Mouse (Mus musculus) ES-E14 (cell line): ENCODE measurements around the gene Drc3. TPM values are rescaled to one million over a fixed set of nuclear protein-coding genes. Genes with fewer than 3 reads are reported as not detected.

Experiments
- DNase-seq: peaks from one replicate; pipeline ENCODE4 v3.0.0-alpha.2; 2013; ENCODE audit warnings: low read depth, low spot score
- H3K27ac ChIP-seq: 2 replicates; pipeline ENCODE4 v1.5.1; 2012; ENCODE audit warnings: low read depth, mild to moderate bottlenecking, low read length, moderate library complexity, mixed read lengths; ENCODE audit not compliant: poor library complexity, insufficient read depth, severe bottlenecking
- H3K36me3 ChIP-seq: 2 replicates; pipeline ENCODE4 v1.6.1; 2012; ENCODE audit warnings: mild to moderate bottlenecking, low read length, moderate library complexity, mixed read lengths; ENCODE audit not compliant: control insufficient read depth, poor library complexity, insufficient read depth, severe bottlenecking
- H3K4me1 ChIP-seq, 2 experiments: fragments of 150-350 bp in 1 of 2; sonication (generic) in 1 of 2; 2 replicates each; pipeline ENCODE4 v1.6.1; 2012; ENCODE audit warnings: low read length in 2 of 2, mild to moderate bottlenecking in 1 of 2, mixed read lengths in 1 of 2; ENCODE audit not compliant: control insufficient read depth in 2 of 2, insufficient read depth in 2 of 2, poor library complexity in 1 of 2
- H3K4me3 ChIP-seq, 2 experiments: fragments of 150-350 bp in 1 of 2; sonication (generic) in 1 of 2; 2 replicates each; pipeline ENCODE4 v1.5.1; 2012; ENCODE audit warnings: low read length in 2 of 2, low read depth in 1 of 2, mild to moderate bottlenecking in 1 of 2, mixed read lengths in 1 of 2; ENCODE audit not compliant: insufficient read depth in 1 of 2, poor library complexity in 1 of 2, severe bottlenecking in 1 of 2
- H3K9ac ChIP-seq: 2 replicates; pipeline ENCODE4 v1.6.1; 2012; ENCODE audit warnings: low read depth, mild to moderate bottlenecking, low read length, mixed read lengths; ENCODE audit not compliant: poor library complexity, insufficient read depth, severe bottlenecking
- H3K9me3 ChIP-seq: fragments of 150-350 bp; sonication (generic); 2 replicates; pipeline ENCODE4 v1.6.1; 2012; ENCODE audit warnings: low read depth, mild to moderate bottlenecking, low read length; ENCODE audit not compliant: control insufficient read depth, insufficient read depth
- CHD2 ChIP-seq: IDR thresholded peaks from 2 replicates; pipeline ENCODE4 v1.6.1; 2014; ENCODE audit warnings: mild to moderate bottlenecking, low read depth, low read length, inconsistent platforms
- HCFC1 ChIP-seq: IDR thresholded peaks from 2 replicates; pipeline ENCODE4 v1.6.1; 2012; ENCODE audit warnings: low read length, inconsistent platforms, borderline replicate concordance; ENCODE audit not compliant: insufficient read depth
- MAFK ChIP-seq: IDR thresholded peaks from 2 replicates; pipeline ENCODE4 v1.6.1; 2014; ENCODE audit warnings: mild to moderate bottlenecking, low read depth, low read length, inconsistent platforms; ENCODE audit not compliant: insufficient read depth
- ZC3H11A ChIP-seq: IDR thresholded peaks from 2 replicates; pipeline ENCODE4 v1.6.1; 2012; ENCODE audit warnings: low read depth, mild to moderate bottlenecking, inconsistent platforms, low read length, borderline replicate concordance
- ZNF384 ChIP-seq: IDR thresholded peaks from 2 replicates; pipeline ENCODE4 v1.6.1; 2012; ENCODE audit warnings: low read depth, low read length, inconsistent platforms
- in situ Hi-C, 2 experiments: fragments of 600-800 bp; cut with MboI; formaldehyde crosslinking; loops; one replicate each; pipeline ENCODE4 v1.15.1; 2025; ENCODE audit warnings: low sequenced_read_pairs in 2 of 2, inconsistent platforms in 1 of 2; ENCODE audit not compliant: unreplicated experiment in 2 of 2
- total RNA-seq: library from RNA; depleted of rRNA; stranded (reverse); fragments of 300-350 nt; gene quantifications from 2 replicates; pipeline ENCODE4 v1.2.3, GENCODE M21; 2012; rRNA removed

The Drc3 gene
- total RNA-seq, 1 experiment, result 1.9 TPM

- DNase-seq, result no peak
- no peaks in the 10 kb centered on the region for H3K9me3 ChIP-seq
- in situ Hi-C loops, result no loop called here
- peaks cover 21% of the 10 kb centered on the region for H3K36me3 ChIP-seq
- H3K4me1 ChIP-seq, result peaks cover 23 to 28% of the 10 kb centered on the region in 2 experiments
- H3K4me3 ChIP-seq, result peak overlapping the region in 1 of 2 experiments; percentile 8; a peak in 2 of 4 replicates
- no peak overlapping the region for H3K9ac ChIP-seq
- H3K27ac ChIP-seq, result peak overlapping the region; percentile 85; the same call in 1 of the 2 replicates
- no peak for TF ChIP-seq HCFC1
- no peak for TF ChIP-seq ZC3H11A
- TF ChIP-seq CHD2, result no peak
- TF ChIP-seq MAFK, result no peak
- TF ChIP-seq ZNF384, result no peak
These were observed 87.0 kb downstream of the Drc3 start for GRCm38 (mm10) chr11:60440176-60440575.

GRCm38 (mm10) chr11:60442896-60443295 lies 89.8 kb downstream of the Drc3 start:
- Histone ChIP-seq H3K27ac (no peak overlapping the region), H3K4me3 (no peak overlapping the region), H3K36me3 (peaks cover 14% of the 10 kb centered on the region), H3K9ac (no peak overlapping the region), H3K4me1 (peaks cover 23 to 26% of the 10 kb centered on the region in 2 experiments), H3K9me3 (no peaks in the 10 kb centered on the region)
- in situ Hi-C loops, result no loop called here
- TF ChIP-seq ZC3H11A, result no peak
- no peak for TF ChIP-seq HCFC1
- TF ChIP-seq MAFK, result no peak
- no peak for TF ChIP-seq ZNF384
- no peak for TF ChIP-seq CHD2
- DNase-seq, result no peak

Other genes with a start within 250 kb of the Drc3 start
- gene Rai1, start 248.3 kb upstream of the Drc3 start, total RNA-seq, result 15.5 and 21.0 TPM in 2 replicates
- 136 and 236 TPM in 2 replicates for gene Srebf1, start 130.7 kb upstream of the Drc3 start, total RNA-seq
- 9.3 and 10.4 TPM in 2 replicates for gene Tom1l2, start 424 bp upstream of the Drc3 start, total RNA-seq
- 19.6 and 19.7 TPM in 2 replicates for gene Gid4, start 63.8 kb downstream of the Drc3 start, total RNA-seq
- gene Atpaf2, start 65.1 kb downstream of the Drc3 start, total RNA-seq, result 32.5 and 34.3 TPM in 2 replicates
- 84.4 and 96.7 TPM in 2 replicates for gene Drg2, start 101.3 kb downstream of the Drc3 start, total RNA-seq
- 0.31 and 0.42 TPM in 2 replicates for gene Myo15, start 116.0 kb downstream of the Drc3 start, total RNA-seq
- 23.4 and 27.6 TPM in 2 replicates for gene Alkbh5, start 183.1 kb downstream of the Drc3 start, total RNA-seq